Mouse (Mus musculus): ENCODE measurements around the gene 2610507B11Rik. TPM values are rescaled to one million over a fixed set of nuclear protein-coding genes. Genes with fewer than 3 reads are reported as not detected.

Gene 2610507B11Rik
- polyA plus RNA-seq (2012; rRNA removed): 101 and 103 TPM in 2 replicates

- H3K4me3 ChIP-seq (ENCODE audit: insufficient read depth, low read length): peak within 1 kb of the TSS; percentile 99
- H3K4me1 ChIP-seq (ENCODE audit: control insufficient read depth, insufficient read depth, low read length): peaks cover 5% of the 10 kb centered on the region; the same call in 1 of the 2 replicates
- TF ChIP-seq CTCF (IDR thresholded peaks at IDR 0.05; ENCODE audit: extremely low read depth, insufficient read depth, low read length): no peak
- peak; percentile 47; the same call in 1 of the 2 replicates for TF ChIP-seq POLR2A (IDR thresholded peaks at IDR 0.05; ENCODE audit: extremely low read depth, insufficient read depth, low read length)
- peak within 1 kb of the TSS; percentile 60 for H3K27ac ChIP-seq (ENCODE audit: insufficient read depth, low read length)
These were observed at the start of gene 2610507B11Rik for GRCm38 (mm10) chr11:78261380-78262352. Gene 2610507B11Rik (plus strand): TSS chr11:78261752.

- Histone ChIP-seq H3K27ac (ENCODE audit: insufficient read depth, low read length) (no peak overlapping the region), H3K4me3 (ENCODE audit: insufficient read depth, low read length) (no peak overlapping the region), H3K4me1 (ENCODE audit: control insufficient read depth, insufficient read depth, low read length) (no peaks in the 10 kb centered on the region)
- TF ChIP-seq CTCF (IDR thresholded peaks at IDR 0.05; ENCODE audit: extremely low read depth, insufficient read depth, low read length) (no peak), POLR2A (IDR thresholded peaks at IDR 0.05; ENCODE audit: extremely low read depth, insufficient read depth, low read length) (no peak)
These were observed 48.3 kb upstream of the 2610507B11Rik start for GRCm38 (mm10) chr11:78213086-78213817.

- Histone ChIP-seq H3K4me1 (ENCODE audit: control insufficient read depth, insufficient read depth, low read length) (no peaks in the 10 kb centered on the region), H3K27ac (ENCODE audit: insufficient read depth, low read length) (peak overlapping the region; percentile 69; the same call in 1 of the 2 replicates), H3K4me3 (ENCODE audit: insufficient read depth, low read length) (no peak overlapping the region)
- TF ChIP-seq CTCF (IDR thresholded peaks at IDR 0.05; ENCODE audit: extremely low read depth, insufficient read depth, low read length) (no peak), POLR2A (IDR thresholded peaks at IDR 0.05; ENCODE audit: extremely low read depth, insufficient read depth, low read length) (no peak)
These were observed 45.7 kb upstream of the 2610507B11Rik start for GRCm38 (mm10) chr11:78215709-78216317.

- H3K4me1 ChIP-seq (ENCODE audit: control insufficient read depth, insufficient read depth, low read length): no peaks in the 10 kb centered on the region
- TF ChIP-seq POLR2A (IDR thresholded peaks at IDR 0.05; ENCODE audit: extremely low read depth, insufficient read depth, low read length) (no peak), CTCF (IDR thresholded peaks at IDR 0.05; ENCODE audit: extremely low read depth, insufficient read depth, low read length) (no peak)
- H3K27ac ChIP-seq (ENCODE audit: insufficient read depth, low read length): no peak overlapping the region
- no peak overlapping the region for H3K4me3 ChIP-seq (ENCODE audit: insufficient read depth, low read length)
These were observed 38.0 kb upstream of the 2610507B11Rik start for GRCm38 (mm10) chr11:78223586-78223985.

GRCm38 (mm10) chr11:78231518-78231917 lies 30.0 kb upstream of the 2610507B11Rik start:
- Histone ChIP-seq H3K4me3 (ENCODE audit: insufficient read depth, low read length) (no peak overlapping the region), H3K4me1 (ENCODE audit: control insufficient read depth, insufficient read depth, low read length) (no peaks in the 10 kb centered on the region), H3K27ac (ENCODE audit: insufficient read depth, low read length) (no peak overlapping the region)
- TF ChIP-seq POLR2A (IDR thresholded peaks at IDR 0.05; ENCODE audit: extremely low read depth, insufficient read depth, low read length) (no peak), CTCF (IDR thresholded peaks at IDR 0.05; ENCODE audit: extremely low read depth, insufficient read depth, low read length) (no peak)

- no peak overlapping the region for H3K27ac ChIP-seq (ENCODE audit: insufficient read depth, low read length)
- 0 out of 2 replicates have a peak, but pooled peaks cover 1% of the 10 kb centered on the region for H3K4me1 ChIP-seq (ENCODE audit: control insufficient read depth, insufficient read depth, low read length)
- no peak for TF ChIP-seq POLR2A (IDR thresholded peaks at IDR 0.05; ENCODE audit: extremely low read depth, insufficient read depth, low read length)
- no peak for TF ChIP-seq CTCF (IDR thresholded peaks at IDR 0.05; ENCODE audit: extremely low read depth, insufficient read depth, low read length)
- no peak overlapping the region for H3K4me3 ChIP-seq (ENCODE audit: insufficient read depth, low read length)
These were observed 21.2 kb upstream of the 2610507B11Rik start for GRCm38 (mm10) chr11:78240193-78240857.

GRCm38 (mm10) chr11:78245261-78245626 lies 16.3 kb upstream of the 2610507B11Rik start:
- Histone ChIP-seq H3K4me1 (ENCODE audit: control insufficient read depth, insufficient read depth, low read length) (peaks cover 4% of the 10 kb centered on the region; the same call in 1 of the 2 replicates), H3K4me3 (ENCODE audit: insufficient read depth, low read length) (peak overlapping the region; percentile 87), H3K27ac (ENCODE audit: insufficient read depth, low read length) (no peak overlapping the region)
- TF ChIP-seq CTCF (IDR thresholded peaks at IDR 0.05; ENCODE audit: extremely low read depth, insufficient read depth, low read length): no peak
- TF ChIP-seq POLR2A (IDR thresholded peaks at IDR 0.05; ENCODE audit: extremely low read depth, insufficient read depth, low read length): no peak

GRCm38 (mm10) chr11:78245627-78246317 lies 15.8 kb upstream of the 2610507B11Rik start, which contains the start of the genes Sdf2 and Supt6:
Gene Sdf2 (plus strand): TSS chr11:78245746.
Gene Supt6 (minus strand): TSS chr11:78245987.
- peaks cover 4% of the 10 kb centered on the region; the same call in 1 of the 2 replicates for H3K4me1 ChIP-seq (ENCODE audit: control insufficient read depth, insufficient read depth, low read length)
- no peak for TF ChIP-seq CTCF (IDR thresholded peaks at IDR 0.05; ENCODE audit: extremely low read depth, insufficient read depth, low read length)
- TF ChIP-seq POLR2A (IDR thresholded peaks at IDR 0.05; ENCODE audit: extremely low read depth, insufficient read depth, low read length): peak; percentile 76
- H3K4me3 ChIP-seq (ENCODE audit: insufficient read depth, low read length): peak within 1 kb of the TSS; percentile 87
- H3K27ac ChIP-seq (ENCODE audit: insufficient read depth, low read length): peak within 1 kb of the TSS; percentile 71
